Mouse (Mus musculus): Measurements from ENCODE around the gene 4933414I15Rik. TPM values are rescaled to one million over a fixed set of nuclear protein-coding genes. Genes with fewer than 3 reads are reported as not detected.
A peak's percentile ranks its signal among the peaks of the same experiment; 100 is the strongest.

The 4933414I15Rik gene
- polyA plus RNA-seq, 1 experiment from 2014 or later = not detected

GRCm38 (mm10) chr11:50914461-50914860, 29.1 kb downstream of the 4933414I15Rik start:
- WGBS = 100% methylated on average over 3 of the region's 3 CpGs

GRCm38 (mm10) chr11:50913301-50913700, 30.3 kb downstream of the 4933414I15Rik start:
- Histone ChIP-seq H3K36me3 (replicated peaks; ENCODE audit: control insufficient read depth, insufficient read depth, low read depth, low read length) (peaks cover 16% of the 10 kb centered on the region), H3K4me2 (ENCODE audit: low read depth, low read length) (no peak overlapping the region), H3K27me3 (ENCODE audit: control insufficient read depth, insufficient read depth, low read length) (no peaks in the 10 kb centered on the region), H3K27ac (replicated peaks; ENCODE audit: low read depth, low read length) (no peak overlapping the region), H3K4me1 (ENCODE audit: control insufficient read depth, insufficient read depth, low read length) (no peaks in the 10 kb centered on the region), H3K9me3 (replicated peaks; ENCODE audit: control insufficient read depth, low read length) (no peaks in the 10 kb centered on the region), H3K4me3 (ENCODE audit: low read depth, low read length) (no peak overlapping the region), H3K9ac (replicated peaks; ENCODE audit: low read length) (no peak overlapping the region)
- ATAC-seq (replicated peaks; ENCODE audit: insufficient number of reproducible peaks, low FRiP score, low TSS enrichment, low read depth) (no peak), DNase-seq (ENCODE audit: low spot score) (no peak)
- WGBS = 92% methylated on average over 1 of the region's 1 CpGs

More at GRCm38 (mm10) chr11:50914461-50914860, 29.1 kb downstream of the 4933414I15Rik start:
- no peak overlapping the region for H3K4me3 ChIP-seq (ENCODE audit: low read depth, low read length)
- H3K27me3 ChIP-seq (ENCODE audit: control insufficient read depth, insufficient read depth, low read length) = no peaks in the 10 kb centered on the region
- no peak overlapping the region for H3K9ac ChIP-seq (replicated peaks; ENCODE audit: low read length)
- DNase-seq (ENCODE audit: low spot score) = no peak
- H3K4me1 ChIP-seq (ENCODE audit: control insufficient read depth, insufficient read depth, low read length) = no peaks in the 10 kb centered on the region
- H3K36me3 ChIP-seq (replicated peaks; ENCODE audit: control insufficient read depth, insufficient read depth, low read depth, low read length) = peaks cover 15% of the 10 kb centered on the region
- H3K9me3 ChIP-seq (replicated peaks; ENCODE audit: control insufficient read depth, low read length) = no peaks in the 10 kb centered on the region
- no peak overlapping the region for H3K4me2 ChIP-seq (ENCODE audit: low read depth, low read length)
- ATAC-seq (replicated peaks; ENCODE audit: insufficient number of reproducible peaks, low FRiP score, low TSS enrichment, low read depth) = no peak
- no peak overlapping the region for H3K27ac ChIP-seq (replicated peaks; ENCODE audit: low read depth, low read length)

- H3K27ac ChIP-seq (replicated peaks; ENCODE audit: low read depth, low read length) = no peak overlapping the region
- WGBS = 95% methylated on average over 5 of the region's 5 CpGs
Measured at GRCm38 (mm10) chr11:50908136-50908535, 35.4 kb downstream of the 4933414I15Rik start.

GRCm38 (mm10) chr11:50897359-50897758, 46.2 kb downstream of the 4933414I15Rik start:
- no peak for ATAC-seq (replicated peaks; ENCODE audit: insufficient number of reproducible peaks, low FRiP score, low TSS enrichment, low read depth)
- Histone ChIP-seq H3K9ac (replicated peaks; ENCODE audit: low read length) (no peak overlapping the region), H3K4me2 (ENCODE audit: low read depth, low read length) (no peak overlapping the region), H3K27me3 (ENCODE audit: control insufficient read depth, insufficient read depth, low read length) (no peaks in the 10 kb centered on the region), H3K4me1 (ENCODE audit: control insufficient read depth, insufficient read depth, low read length) (no peaks in the 10 kb centered on the region), H3K36me3 (replicated peaks; ENCODE audit: control insufficient read depth, insufficient read depth, low read depth, low read length) (peaks cover 27% of the 10 kb centered on the region), H3K9me3 (replicated peaks; ENCODE audit: control insufficient read depth, low read length) (peaks cover 22% of the 10 kb centered on the region), H3K4me3 (ENCODE audit: low read depth, low read length) (no peak overlapping the region), H3K27ac (replicated peaks; ENCODE audit: low read depth, low read length) (no peak overlapping the region)
- 68% methylated on average over 1 of the region's 1 CpGs for WGBS
- no peak for DNase-seq (ENCODE audit: low spot score)

More at GRCm38 (mm10) chr11:50908136-50908535, 35.4 kb downstream of the 4933414I15Rik start:
- no peaks in the 10 kb centered on the region for H3K4me1 ChIP-seq (ENCODE audit: control insufficient read depth, insufficient read depth, low read length)
- H3K9ac ChIP-seq (replicated peaks; ENCODE audit: low read length) = no peak overlapping the region
- H3K4me2 ChIP-seq (ENCODE audit: low read depth, low read length) = no peak overlapping the region
- no peaks in the 10 kb centered on the region; the same call in 1 of the 2 replicates for H3K9me3 ChIP-seq (replicated peaks; ENCODE audit: control insufficient read depth, low read length)
- H3K4me3 ChIP-seq (ENCODE audit: low read depth, low read length) = no peak overlapping the region
- DNase-seq (ENCODE audit: low spot score) (no peak), ATAC-seq (replicated peaks; ENCODE audit: insufficient number of reproducible peaks, low FRiP score, low TSS enrichment, low read depth) (no peak)
- H3K27me3 ChIP-seq (ENCODE audit: control insufficient read depth, insufficient read depth, low read length) = no peaks in the 10 kb centered on the region
- H3K36me3 ChIP-seq (replicated peaks; ENCODE audit: control insufficient read depth, insufficient read depth, low read depth, low read length) = peaks cover 53% of the 10 kb centered on the region

GRCm38 (mm10) chr11:50892441-50892840, 51.1 kb downstream of the 4933414I15Rik start:
- no peak overlapping the region for H3K9ac ChIP-seq (replicated peaks; ENCODE audit: low read length)
- ATAC-seq (replicated peaks; ENCODE audit: insufficient number of reproducible peaks, low FRiP score, low TSS enrichment, low read depth) (no peak), DNase-seq (ENCODE audit: low spot score) (peak; percentile 16)
- H3K27ac ChIP-seq (replicated peaks; ENCODE audit: low read depth, low read length) = no peak overlapping the region
- H3K9me3 ChIP-seq (replicated peaks; ENCODE audit: control insufficient read depth, low read length) = no peaks in the 10 kb centered on the region
- 50% methylated on average over 2 of the region's 2 CpGs for WGBS
- no peak overlapping the region for H3K4me2 ChIP-seq (ENCODE audit: low read depth, low read length)
- H3K4me3 ChIP-seq (ENCODE audit: low read depth, low read length) = no peak overlapping the region
- no peaks in the 10 kb centered on the region for H3K4me1 ChIP-seq (ENCODE audit: control insufficient read depth, insufficient read depth, low read length)
- H3K36me3 ChIP-seq (replicated peaks; ENCODE audit: control insufficient read depth, insufficient read depth, low read depth, low read length) = no peaks in the 10 kb centered on the region
- no peaks in the 10 kb centered on the region for H3K27me3 ChIP-seq (ENCODE audit: control insufficient read depth, insufficient read depth, low read length)

Other genes with a start within 250 kb of the 4933414I15Rik start
- 51.4 and 56.1 TPM in 2 replicates for gene Zfp354c, start 116.0 kb downstream of the 4933414I15Rik start, polyA plus RNA-seq (2014; fragmentation: Nextera tagmentation; extraction: Ambion mirVana)
- 0.78 and 1.00 TPM in 2 replicates for gene Zfp879, start 102.2 kb downstream of the 4933414I15Rik start, polyA plus RNA-seq (2014; fragmentation: Nextera tagmentation; extraction: Ambion mirVana)
- gene Grm6, start 93.1 kb downstream of the 4933414I15Rik start, polyA plus RNA-seq (2014; fragmentation: Nextera tagmentation; extraction: Ambion mirVana) = not detected in 2 replicates
- 17.6 and 21.6 TPM in 2 replicates for gene Zfp454, start 56.1 kb downstream of the 4933414I15Rik start, polyA plus RNA-seq (2014; fragmentation: Nextera tagmentation; extraction: Ambion mirVana)
- gene Zfp2, start 27.6 kb downstream of the 4933414I15Rik start, polyA plus RNA-seq (2014; fragmentation: Nextera tagmentation; extraction: Ambion mirVana) = 24.5 and 27.1 TPM in 2 replicates
- 1.7 and 2.1 TPM in 2 replicates for gene Zfp354b, start 12.1 kb downstream of the 4933414I15Rik start, polyA plus RNA-seq (2014; fragmentation: Nextera tagmentation; extraction: Ambion mirVana)
- gene Prop1, start 10.0 kb upstream of the 4933414I15Rik start, polyA plus RNA-seq (2014; fragmentation: Nextera tagmentation; extraction: Ambion mirVana) = 0.25 and 0.79 TPM in 2 replicates
- not detected in 2 replicates for gene Olfr1378, start 22.8 kb upstream of the 4933414I15Rik start, polyA plus RNA-seq (2014; fragmentation: Nextera tagmentation; extraction: Ambion mirVana)
- not detected in 2 replicates for gene Olfr1377, start 38.2 kb upstream of the 4933414I15Rik start, polyA plus RNA-seq (2014; fragmentation: Nextera tagmentation; extraction: Ambion mirVana)
- not detected in 2 replicates for gene Olfr51, start 59.8 kb upstream of the 4933414I15Rik start, polyA plus RNA-seq (2014; fragmentation: Nextera tagmentation; extraction: Ambion mirVana)
- 0.15 TPM in 1 of 2 replicates, not detected in the other for gene Olfr54, start 70.5 kb upstream of the 4933414I15Rik start, polyA plus RNA-seq (2014; fragmentation: Nextera tagmentation; extraction: Ambion mirVana)
- gene Olfr1375, start 104.3 kb upstream of the 4933414I15Rik start, polyA plus RNA-seq (2014; fragmentation: Nextera tagmentation; extraction: Ambion mirVana) = not detected in 2 replicates
- gene Zfp354a, start 115.5 kb upstream of the 4933414I15Rik start, polyA plus RNA-seq (2014; fragmentation: Nextera tagmentation; extraction: Ambion mirVana) = 8.6 and 11.4 TPM in 2 replicates

All from embryonic facial prominence, embryonic 11.5 days (tissue).